Mouse (Mus musculus) neural tube, embryonic 12.5 days (tissue): Measurements from ENCODE around the gene Bst1. TPM values are rescaled to one million over a fixed set of nuclear protein-coding genes. Genes with fewer than 3 reads are reported as not detected.
A peak's percentile ranks its signal among the peaks of the same experiment; 100 is the strongest.

Source experiments
- ATAC-seq: fragments of 200-750 bp; cut with Nextera tagmentation; 2 replicates; pipeline ENCODE4 v1.8.0; 2017; ENCODE audit warnings: low read depth, mild to moderate bottlenecking, moderate TSS enrichment, moderate library complexity; ENCODE audit not compliant: low FRiP score
- H3K27ac ChIP-seq: fragments of 300-500 bp; sonication (generic); 2 replicates; pipeline ENCODE4 v1.5.1; 2016
- H3K27me3 ChIP-seq: fragments of 300-500 bp; sonication (generic); replicated peaks from 2 replicates; pipeline ENCODE4 v1.6.1; 2016; ENCODE audit warnings: mild to moderate bottlenecking
- H3K36me3 ChIP-seq: fragments of 300-500 bp; sonication (generic); 2 replicates; pipeline ENCODE4 v1.6.1; 2016; ENCODE audit warnings: mild to moderate bottlenecking
- H3K4me1 ChIP-seq: fragments of 300-500 bp; sonication (generic); 2 replicates; pipeline ENCODE4 v1.6.1; 2016
- H3K4me2 ChIP-seq: fragments of 300-500 bp; sonication (generic); replicated peaks from 2 replicates; pipeline ENCODE4 v1.6.1; 2016; ENCODE audit warnings: mild to moderate bottlenecking
- H3K4me3 ChIP-seq: fragments of 300-500 bp; sonication (generic); 2 replicates; pipeline ENCODE4 v1.5.1; 2016
- H3K9ac ChIP-seq: fragments of 300-500 bp; sonication (generic); 2 replicates; pipeline ENCODE4 v1.6.1; 2016; ENCODE audit warnings: mild to moderate bottlenecking
- H3K9me3 ChIP-seq: fragments of 300-500 bp; sonication (generic); 2 replicates; pipeline ENCODE4 v1.6.1; 2016; ENCODE audit warnings: mild to moderate bottlenecking
- whole genome bisulfite sequencing: fragments of 180-500 bp; shearing (Covaris S2); methylation state at CpG from one replicate; pipeline ENCODE4 v1.1.7; 2016; 5-methylcytosine and 5-hydroxymethylcytosine counted together
- polyA plus RNA-seq: library from polyadenylated mRNA; unstranded; fragments of >200 nt; fragmentation: Nextera tagmentation; extraction: Ambion mirVana; gene quantifications from 2 replicates; pipeline ENCODE4 v1.2.1, GENCODE M21; 2016

The Bst1 gene
- polyA plus RNA-seq, 1 experiment from 2014 or later: not detected

GRCm38 (mm10) chr5:43792354-43792753, 26.3 kb upstream of the Bst1 start:
- ATAC-seq: no peak

GRCm38 (mm10) chr5:43799530-43799929, 19.2 kb upstream of the Bst1 start:
- H3K9me3 ChIP-seq: no peaks in the 10 kb centered on the region
- 88% methylated on average over 5 of the region's 5 CpGs for WGBS

More at GRCm38 (mm10) chr5:43792354-43792753, 26.3 kb upstream of the Bst1 start:
- WGBS: 84% methylated on average over 5 of the region's 5 CpGs
- Histone ChIP-seq H3K27me3 (no peaks in the 10 kb centered on the region), H3K4me2 (no peak overlapping the region), H3K4me3 (no peak overlapping the region), H3K4me1 (no peaks in the 10 kb centered on the region), H3K9ac (no peak overlapping the region), H3K36me3 (no peaks in the 10 kb centered on the region), H3K9me3 (no peaks in the 10 kb centered on the region), H3K27ac (no peak overlapping the region)

GRCm38 (mm10) chr5:43800700-43801099, 18.0 kb upstream of the Bst1 start:
- Histone ChIP-seq H3K4me1 (no peaks in the 10 kb centered on the region), H3K9ac (no peak overlapping the region), H3K27me3 (no peaks in the 10 kb centered on the region), H3K4me3 (no peak overlapping the region), H3K27ac (no peak overlapping the region), H3K9me3 (no peaks in the 10 kb centered on the region), H3K4me2 (no peak overlapping the region), H3K36me3 (no peaks in the 10 kb centered on the region)
- WGBS: 83% methylated on average over 1 of the region's 1 CpGs
- no peak for ATAC-seq

More at GRCm38 (mm10) chr5:43799530-43799929, 19.2 kb upstream of the Bst1 start:
- Histone ChIP-seq H3K9ac (no peak overlapping the region), H3K4me1 (no peaks in the 10 kb centered on the region), H3K4me2 (no peak overlapping the region), H3K4me3 (no peak overlapping the region), H3K27ac (no peak overlapping the region), H3K27me3 (no peaks in the 10 kb centered on the region), H3K36me3 (no peaks in the 10 kb centered on the region)
- no peak for ATAC-seq

- H3K4me1 ChIP-seq: no peaks in the 10 kb centered on the region
These were observed 17.4 kb upstream of the Bst1 start for GRCm38 (mm10) chr5:43801253-43801652.

GRCm38 (mm10) chr5:43801798-43802197, 16.9 kb upstream of the Bst1 start:
- no peaks in the 10 kb centered on the region for H3K4me1 ChIP-seq
- no peak overlapping the region for H3K27ac ChIP-seq
- H3K9me3 ChIP-seq: no peaks in the 10 kb centered on the region
- H3K4me2 ChIP-seq: no peak overlapping the region
- no peak overlapping the region for H3K4me3 ChIP-seq
- 92% methylated on average over 4 of the region's 4 CpGs for WGBS
- no peak overlapping the region for H3K9ac ChIP-seq
- no peaks in the 10 kb centered on the region for H3K27me3 ChIP-seq
- no peaks in the 10 kb centered on the region for H3K36me3 ChIP-seq
- no peak for ATAC-seq

More at GRCm38 (mm10) chr5:43801253-43801652, 17.4 kb upstream of the Bst1 start:
- no peaks in the 10 kb centered on the region for H3K36me3 ChIP-seq
- no peak overlapping the region for H3K27ac ChIP-seq
- no peak for ATAC-seq
- no peaks in the 10 kb centered on the region for H3K27me3 ChIP-seq
- H3K4me2 ChIP-seq: no peak overlapping the region
- no peak overlapping the region for H3K9ac ChIP-seq
- no peaks in the 10 kb centered on the region for H3K9me3 ChIP-seq
- H3K4me3 ChIP-seq: no peak overlapping the region

- H3K9ac ChIP-seq: no peak overlapping the region
- H3K4me1 ChIP-seq: peaks cover 4% of the 10 kb centered on the region
- 87% methylated on average over 2 of the region's 2 CpGs for WGBS
- no peaks in the 10 kb centered on the region for H3K9me3 ChIP-seq
- H3K4me3 ChIP-seq: no peak overlapping the region
- no peaks in the 10 kb centered on the region for H3K36me3 ChIP-seq
- ATAC-seq: no peak
- H3K4me2 ChIP-seq: no peak overlapping the region
- H3K27ac ChIP-seq: no peak overlapping the region
- no peaks in the 10 kb centered on the region for H3K27me3 ChIP-seq
These were observed 13.3 kb upstream of the Bst1 start for GRCm38 (mm10) chr5:43805401-43805800.

GRCm38 (mm10) chr5:43806340-43806739, 12.3 kb upstream of the Bst1 start:
- H3K9me3 ChIP-seq: no peaks in the 10 kb centered on the region
- no peak overlapping the region for H3K9ac ChIP-seq
- no peaks in the 10 kb centered on the region for H3K36me3 ChIP-seq
- H3K4me2 ChIP-seq: no peak overlapping the region
- no peaks in the 10 kb centered on the region for H3K27me3 ChIP-seq
- 95% methylated on average over 7 of the region's 7 CpGs for WGBS
- no peak overlapping the region for H3K4me3 ChIP-seq
- peaks cover 4% of the 10 kb centered on the region for H3K4me1 ChIP-seq
- ATAC-seq: no peak
- H3K27ac ChIP-seq: no peak overlapping the region

GRCm38 (mm10) chr5:43806914-43807313, 11.8 kb upstream of the Bst1 start:
- no peak for ATAC-seq
- no peak overlapping the region for H3K4me3 ChIP-seq
- no peaks in the 10 kb centered on the region for H3K9me3 ChIP-seq
- no peak overlapping the region for H3K27ac ChIP-seq
- WGBS: 80% methylated on average over 4 of the region's 4 CpGs
- peaks cover 4% of the 10 kb centered on the region for H3K4me1 ChIP-seq
- no peak overlapping the region for H3K9ac ChIP-seq
- no peaks in the 10 kb centered on the region for H3K36me3 ChIP-seq
- H3K4me2 ChIP-seq: no peak overlapping the region
- H3K27me3 ChIP-seq: no peaks in the 10 kb centered on the region

- ATAC-seq: peak; percentile 99
- WGBS: 5% methylated on average over 48 of the region's 48 CpGs
- Histone ChIP-seq H3K27me3 (no peaks in the 10 kb centered on the region), H3K4me2 (peak overlapping the region; percentile 70), H3K27ac (peak overlapping the region; percentile 63), H3K9me3 (no peaks in the 10 kb centered on the region), H3K4me1 (peaks cover 4% of the 10 kb centered on the region), H3K9ac (peak overlapping the region; percentile 65), H3K4me3 (peak overlapping the region; percentile 45), H3K36me3 (no peaks in the 10 kb centered on the region)
These were observed 10.7 kb upstream of the Bst1 start for GRCm38 (mm10) chr5:43807744-43808696.

- Histone ChIP-seq H3K4me3 (no peak overlapping the region), H3K4me2 (no peak overlapping the region), H3K36me3 (no peaks in the 10 kb centered on the region), H3K9ac (no peak overlapping the region), H3K27me3 (no peaks in the 10 kb centered on the region), H3K27ac (no peak overlapping the region), H3K9me3 (no peaks in the 10 kb centered on the region), H3K4me1 (peaks cover 4% of the 10 kb centered on the region)
- no peak for ATAC-seq
- WGBS: 100% methylated on average over 1 of the region's 1 CpGs
These were observed 8.1 kb upstream of the Bst1 start for GRCm38 (mm10) chr5:43810427-43811062.

GRCm38 (mm10) chr5:43814536-43814935, 4.1 kb upstream of the Bst1 start:
- H3K27me3 ChIP-seq: no peaks in the 10 kb centered on the region
- no peak overlapping the region for H3K27ac ChIP-seq
- no peaks in the 10 kb centered on the region for H3K4me1 ChIP-seq
- no peaks in the 10 kb centered on the region for H3K36me3 ChIP-seq
- H3K9ac ChIP-seq: no peak overlapping the region
- no peak overlapping the region for H3K4me3 ChIP-seq
- ATAC-seq: no peak
- no peaks in the 10 kb centered on the region for H3K9me3 ChIP-seq
- no peak overlapping the region for H3K4me2 ChIP-seq
- 89% methylated on average over 2 of the region's 2 CpGs for WGBS

GRCm38 (mm10) chr5:43815769-43816168, 2.9 kb upstream of the Bst1 start:
- WGBS: 72% methylated on average over 1 of the region's 1 CpGs
- H3K4me2 ChIP-seq: no peak overlapping the region
- H3K27ac ChIP-seq: no peak overlapping the region
- H3K9ac ChIP-seq: no peak overlapping the region
- H3K36me3 ChIP-seq: no peaks in the 10 kb centered on the region
- H3K4me1 ChIP-seq: no peaks in the 10 kb centered on the region
- H3K27me3 ChIP-seq: no peaks in the 10 kb centered on the region
- H3K9me3 ChIP-seq: no peaks in the 10 kb centered on the region
- ATAC-seq: no peak
- H3K4me3 ChIP-seq: no peak overlapping the region
